Mouse (Mus musculus) gastrocnemius, postnatal 14 days (tissue): ENCODE data around the gene Zkscan16. TPM values are rescaled to one million over a fixed set of nuclear protein-coding genes. Genes with fewer than 3 reads are reported as not detected.

Experiments used
- DNase-seq: peaks from one replicate; pipeline ENCODE4 v3.0.0; 2021; ENCODE audit warnings: mixed read lengths
- intact Hi-C: fragments of 180-260 bp; cut with DNase I; formaldehyde crosslinking; loops from one replicate; pipeline ENCODE4 v1.15.1; 2025; ENCODE audit warnings: low total_unique reads
- total RNA-seq, 2 experiments: library from RNA; stranded (reverse); gene quantifications; 2 replicates each; pipeline ENCODE4 v1.2.3; 2021

The Zkscan16 gene
- total RNA-seq, 2 experiments from 2014 or later: 0.16 to 0.18 TPM

DNA sequence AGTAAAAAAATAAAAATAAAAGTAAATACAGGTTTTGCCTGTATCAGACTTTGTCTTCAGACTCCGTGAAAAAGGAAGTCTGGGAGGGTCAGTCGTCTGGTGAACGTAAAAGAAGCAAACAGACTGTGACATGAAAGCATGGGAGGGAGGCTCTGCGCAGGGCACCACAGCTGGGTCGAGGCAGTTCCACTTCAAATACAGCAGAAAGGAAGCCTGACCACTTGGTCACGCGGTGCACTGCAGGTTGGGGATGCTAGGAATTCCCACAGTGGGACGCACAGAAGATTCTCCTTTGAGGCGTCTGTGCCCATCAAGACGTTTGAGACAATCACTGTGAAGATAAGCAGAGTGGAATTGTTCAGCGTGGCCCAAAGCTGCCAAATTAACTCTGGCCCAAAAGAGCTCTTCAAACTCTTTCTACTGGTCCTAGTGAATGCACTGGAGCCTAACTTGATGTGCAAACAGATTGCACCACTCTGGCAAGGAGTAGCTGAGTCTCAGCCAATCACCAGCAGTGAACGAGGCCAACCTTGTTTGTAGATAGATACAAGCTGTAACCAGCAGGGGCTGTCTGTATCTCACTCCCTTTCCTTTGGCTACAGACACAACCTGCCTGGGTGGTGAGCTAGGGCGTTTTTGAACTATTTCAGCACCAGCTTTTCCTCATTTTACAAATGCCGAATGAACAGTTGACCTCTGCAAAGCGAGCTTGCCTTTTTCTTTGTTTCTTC, 8.5 kb upstream of the Zkscan16 start:
- peak; percentile 64 for DNase-seq
- intact Hi-C loops: no loop called here

DNA sequence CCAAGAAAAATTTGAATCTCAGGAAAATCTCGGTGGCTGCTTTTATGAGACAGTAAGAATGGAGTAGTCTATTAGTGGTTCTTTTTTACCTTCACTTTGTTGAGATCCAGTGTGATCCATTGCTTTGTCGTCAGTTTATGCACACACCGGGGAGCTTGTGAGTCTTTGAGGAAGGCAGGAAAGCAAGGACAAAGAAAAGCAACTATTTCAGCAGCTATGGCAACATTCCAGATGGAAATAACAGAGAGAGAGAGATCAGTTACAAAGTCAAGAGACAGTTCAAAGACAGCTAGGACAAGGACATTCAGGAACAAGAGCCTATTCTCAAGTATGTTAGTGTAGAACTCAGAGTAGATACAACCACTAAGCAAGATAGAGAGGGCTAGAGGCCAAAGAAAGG, 7.6 kb upstream of the Zkscan16 start:
- DNase-seq: no peak
- intact Hi-C loops: no loop called here

- intact Hi-C loops: no loop called here
- DNase-seq: no peak
Observed at GRCm38 (mm10) chr4:58941638-58942037, 1.8 kb upstream of the Zkscan16 start.

- no peak for DNase-seq
- intact Hi-C loops: no loop called here
Observed at GRCm38 (mm10) chr4:58942942-58943341, 486 bp upstream of the Zkscan16 start.

GRCm38 (mm10) chr4:58944206-58944553, 752 bp downstream of the Zkscan16 start:
- intact Hi-C loops: no loop called here
- DNase-seq: no peak

- intact Hi-C loops: no loop called here
- no peak for DNase-seq
Observed at GRCm38 (mm10) chr4:58944695-58945094, 1.3 kb downstream of the Zkscan16 start.

- intact Hi-C loops: no loop called here
- DNase-seq: no peak
Observed at GRCm38 (mm10) chr4:58948391-58948790, 5.0 kb downstream of the Zkscan16 start.

DNA sequence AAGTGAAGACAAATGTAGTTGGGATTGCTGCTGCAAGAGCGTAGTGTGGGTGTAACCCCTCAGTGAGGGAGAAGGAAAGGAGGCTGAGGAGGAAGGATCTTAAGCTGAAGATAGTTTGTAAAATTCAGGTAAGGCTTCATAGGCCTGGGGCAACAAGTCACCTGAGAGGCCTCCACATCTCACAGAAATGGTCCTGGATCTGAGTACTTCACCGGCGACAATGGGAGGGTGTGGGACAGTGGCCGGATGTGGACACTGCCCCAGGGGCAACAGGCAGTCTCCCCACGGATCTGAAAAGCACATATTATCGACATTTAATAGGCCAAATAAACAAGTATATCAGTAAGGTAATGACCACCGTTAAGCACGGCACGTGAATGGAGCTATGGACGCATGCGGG, 9.2 kb downstream of the Zkscan16 start:
- DNase-seq: no peak
- intact Hi-C loops: no loop called here

DNA sequence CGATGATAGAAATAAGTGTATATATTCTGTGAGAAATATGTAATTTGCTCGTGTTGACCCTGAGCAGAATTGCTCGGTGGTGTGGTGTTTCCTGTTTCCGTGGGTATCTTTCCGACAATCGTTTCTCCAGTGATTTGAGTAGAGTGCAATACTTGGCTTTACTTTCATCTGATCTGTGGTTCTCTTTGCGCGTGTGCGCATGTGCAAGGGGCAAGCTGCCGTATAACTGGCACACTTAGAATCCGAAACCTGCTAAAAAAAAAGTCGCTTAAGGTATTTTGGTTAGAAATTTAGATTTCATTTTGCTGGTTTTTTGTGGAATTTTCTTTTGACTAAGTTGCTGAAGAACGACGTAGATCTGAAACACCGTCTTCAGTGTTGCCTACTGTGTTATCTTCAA, 18.3 kb downstream of the Zkscan16 start:
- intact Hi-C loops: no loop called here

GRCm38 (mm10) chr4:58963271-58963670, 19.8 kb downstream of the Zkscan16 start:
- no peak for DNase-seq
- intact Hi-C loops: no loop called here

More for the DNA sequence above, 18.3 kb downstream of the Zkscan16 start:
- DNase-seq: no peak

GRCm38 (mm10) chr4:58965136-58965535, 21.7 kb downstream of the Zkscan16 start:
- intact Hi-C loops: no loop called here
- DNase-seq: no peak

- intact Hi-C loops: no loop called here
Observed at GRCm38 (mm10) chr4:58970678-58971077, 27.2 kb downstream of the Zkscan16 start.

DNA sequence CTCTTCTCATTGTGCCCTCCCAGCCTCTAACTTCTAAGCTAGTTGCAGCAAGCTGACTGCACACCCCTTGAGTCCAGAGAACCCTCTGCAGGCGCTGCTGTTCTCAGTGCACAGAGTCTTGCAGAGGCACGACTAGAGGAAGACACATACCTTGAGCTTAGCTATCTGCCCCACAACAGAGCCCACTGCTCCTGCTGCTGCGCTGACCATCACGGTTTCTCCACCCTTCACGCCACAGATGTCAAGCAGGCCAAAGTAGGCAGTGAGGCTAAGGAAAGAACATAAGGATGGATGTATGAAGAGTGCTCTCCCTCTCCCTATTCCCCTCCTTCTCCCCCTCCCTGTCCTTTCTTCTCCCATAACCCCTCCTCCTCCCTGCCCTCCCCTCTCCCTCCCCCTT, 32.3 kb downstream of the Zkscan16 start:
- intact Hi-C loops: no loop called here
- DNase-seq: no peak

More at GRCm38 (mm10) chr4:58970678-58971077, 27.2 kb downstream of the Zkscan16 start:
- no peak for DNase-seq

DNA sequence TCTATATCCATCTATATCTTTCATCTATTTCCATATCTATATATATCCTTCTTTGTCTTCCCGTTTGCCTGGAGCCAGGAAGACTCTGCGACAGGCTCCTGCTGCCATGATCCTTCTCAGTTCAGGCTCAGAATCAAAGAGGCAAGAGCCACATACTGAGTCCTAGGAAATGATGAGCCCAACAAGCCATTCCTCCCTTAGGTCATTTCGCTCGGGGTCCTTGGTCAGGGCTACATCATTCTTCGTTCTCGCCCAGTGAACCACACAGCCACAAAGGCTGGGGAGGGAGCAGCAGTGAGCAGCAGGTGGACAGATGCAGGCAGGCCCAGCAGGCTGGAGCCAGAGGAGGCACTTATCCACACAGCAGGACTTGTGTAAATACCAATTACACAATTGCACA, 38.0 kb downstream of the Zkscan16 start:
- no peak for DNase-seq
- intact Hi-C loops: loop anchor here (5.0 kb wide), 1 partner anchor 56 kb away; the partner anchor contains the start of gene Gng10

- no peak for DNase-seq
- intact Hi-C loops: loop anchor here (5.0 kb wide), 1 partner anchor 54 kb away; the partner anchor contains the start of gene Gng10
Observed at GRCm38 (mm10) chr4:58982806-58983205, 39.4 kb downstream of the Zkscan16 start.

DNA sequence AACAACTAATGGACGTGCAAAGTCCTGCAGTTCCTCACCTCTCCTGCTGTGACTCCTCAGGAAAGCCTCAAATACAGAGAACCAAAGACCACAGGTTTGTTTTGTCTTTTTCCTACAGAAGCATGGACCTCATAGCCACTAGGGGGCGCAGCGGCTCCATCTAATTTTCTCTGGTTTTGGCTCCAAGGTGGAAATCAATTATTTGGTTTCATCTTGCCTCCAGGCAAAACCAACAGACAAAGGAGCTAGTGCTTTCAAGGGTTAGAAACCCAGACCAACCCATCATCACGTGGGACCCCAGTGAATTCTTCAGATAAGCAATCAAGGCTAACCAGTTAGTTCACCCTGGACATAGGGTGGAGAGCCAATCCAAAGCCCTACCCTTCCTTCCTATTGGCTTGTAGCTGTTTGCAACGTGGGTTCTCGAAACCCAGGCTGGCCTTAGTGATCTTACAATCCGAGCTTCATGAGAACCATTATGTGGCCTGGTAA, 41.8 kb downstream of the Zkscan16 start:
- DNase-seq: peak; percentile 67

DNA sequence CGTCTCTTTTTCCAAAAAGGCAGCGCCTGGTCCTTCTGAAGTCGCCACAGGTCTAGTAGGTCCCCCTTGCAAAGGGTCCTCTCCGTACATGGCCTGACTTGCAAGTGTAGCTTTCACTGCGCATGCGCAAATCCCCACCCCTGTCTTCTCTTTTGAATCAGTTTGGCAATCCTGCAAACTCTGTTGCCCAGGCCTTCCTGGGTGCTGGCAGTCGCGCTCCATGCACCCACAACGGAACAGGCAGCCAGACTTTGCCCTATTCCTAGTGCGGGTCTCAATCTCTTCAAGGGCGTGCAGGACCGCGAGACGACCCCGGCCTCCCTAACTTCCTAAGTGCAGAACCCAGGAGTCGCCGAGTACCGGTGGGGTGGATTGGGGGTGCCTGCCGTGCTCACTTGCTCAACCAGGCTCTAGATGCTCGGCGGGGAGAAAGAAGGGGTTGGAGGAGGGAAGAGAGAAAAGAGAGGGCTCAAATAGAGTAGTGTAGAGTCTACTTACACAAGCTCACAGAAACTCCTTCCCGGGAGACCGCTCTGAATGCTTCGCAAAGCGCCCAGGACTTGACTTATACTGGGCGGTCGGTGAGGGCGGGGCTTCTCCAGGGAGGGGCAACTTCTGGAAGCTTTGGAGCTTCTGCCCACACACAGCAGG, 43.2 kb downstream of the Zkscan16 start, which contains the start of gene Ptgr1:
Gene Ptgr1 (minus strand): TSS at position 580 of the 651 bp plus-strand sequence.
- intact Hi-C loops: no loop called here

More for the DNA sequence above, 41.8 kb downstream of the Zkscan16 start:
- intact Hi-C loops: no loop called here

GRCm38 (mm10) chr4:58989303-58989898, 46.0 kb downstream of the Zkscan16 start:
- DNase-seq: no peak
- intact Hi-C loops: no loop called here

More for the DNA sequence above, 43.2 kb downstream of the Zkscan16 start, which contains the start of gene Ptgr1:
- peak; percentile 86 for DNase-seq

GRCm38 (mm10) chr4:58990609-58991434, 47.4 kb downstream of the Zkscan16 start:
- DNase-seq: no peak
- intact Hi-C loops: no loop called here
